ENCODE assay signal across 1 mouse cellular context in the genomic region with DNA sequence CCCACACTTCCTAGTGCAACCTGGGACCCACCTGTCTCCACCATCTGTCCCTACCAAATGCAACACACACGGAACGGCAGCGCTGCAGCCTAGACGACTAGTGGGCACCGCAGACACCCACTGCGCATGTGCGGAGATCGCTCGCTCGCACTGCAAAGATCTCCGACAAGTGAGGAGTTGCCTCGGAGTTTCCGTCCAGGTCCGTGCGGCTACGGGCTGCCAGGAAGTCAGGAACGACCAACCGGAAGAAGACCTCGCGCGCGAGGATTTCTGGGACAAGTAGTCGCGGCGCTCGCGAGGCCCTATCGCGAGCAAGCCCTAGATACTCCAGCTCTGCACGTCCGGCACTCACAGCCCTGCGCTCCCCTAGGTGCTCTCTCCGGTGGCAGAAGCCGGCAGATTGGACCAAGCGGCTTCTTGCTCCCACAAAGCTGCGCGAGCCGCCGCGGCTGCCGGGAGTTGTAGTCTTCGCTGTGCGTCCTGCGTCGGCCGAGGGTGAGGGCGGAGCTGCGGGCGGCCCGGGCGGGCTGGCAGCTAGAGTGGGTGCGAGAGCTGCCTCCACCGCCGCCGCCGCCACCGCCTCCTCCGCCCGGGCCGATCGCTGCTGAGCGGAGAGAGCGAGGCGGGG.
TF ChIP-seq lines count a peak whose summit lies in the region.

A gene (plus strand): TSS at position 476 of the 628 bp plus-strand sequence.

TF ChIP-seq in MEL, 35 proteins besides CTCF, POLR2A, EP300 and RAD21 (continued from another document):
- peak; percentile 47 for TF ChIP-seq TCF12 (IDR thresholded peaks at IDR 0.05; ENCODE audit: low read depth, low read length)
- peak; percentile 81 for TF ChIP-seq SIN3A (IDR thresholded peaks at IDR 0.05; ENCODE audit: low read length)
- peak; percentile 66 for TF ChIP-seq MXI1 (IDR thresholded peaks at IDR 0.05; ENCODE audit: low read depth, low read length)
- peak; percentile 95 for TF ChIP-seq HCFC1 (IDR thresholded peaks at IDR 0.05; ENCODE audit: low read depth, low read length)
- no peak for TF ChIP-seq USF1 (IDR thresholded peaks at IDR 0.05; ENCODE audit: low read depth, low read length)
TF ChIP-seq in MEL: peak in this region for 17.
